Mouse (Mus musculus) myocyte (in vitro differentiated cells): ENCODE results near the gene Gcnt3. TPM values are rescaled to one million over a fixed set of nuclear protein-coding genes. Genes with fewer than 3 reads are reported as not detected.

Experiments
- H3K27me3 ChIP-seq: one replicate; pipeline ENCODE4 v1.6.1; 2011; ENCODE audit not compliant: control insufficient read depth, insufficient read depth, insufficient read length
- H3K36me3 ChIP-seq: one replicate; pipeline ENCODE4 v1.6.1; 2011; ENCODE audit not compliant: control insufficient read depth, insufficient read depth
- H3K4me2 ChIP-seq: one replicate; pipeline ENCODE4 v1.6.1; 2011; ENCODE audit warnings: low read depth, control low read depth
- H3K4me3 ChIP-seq: one replicate; pipeline ENCODE4 v1.5.1; 2011; ENCODE audit warnings: mild to moderate bottlenecking, control low read depth, moderate library complexity
- H3K79me2 ChIP-seq: one replicate; pipeline ENCODE4 v1.6.1; 2011; ENCODE audit not compliant: control insufficient read depth, insufficient read depth
- H3ac ChIP-seq: one replicate; pipeline ENCODE4 v1.6.1; 2011; ENCODE audit not compliant: control insufficient read depth, insufficient read length
- CEBPB ChIP-seq: IDR thresholded peaks from 2 replicates; pipeline ENCODE4 v1.6.1; 2011; ENCODE audit warnings: mild to moderate bottlenecking, moderate library complexity; ENCODE audit not compliant: poor library complexity, insufficient read depth, severe bottlenecking
- E2F4 ChIP-seq: IDR thresholded peaks from one replicate; pipeline ENCODE4 v1.6.1; 2011; ENCODE audit warnings: mild to moderate bottlenecking, control low read depth, moderate library complexity; ENCODE audit not compliant: insufficient read depth
- MAX ChIP-seq: IDR thresholded peaks from one replicate; pipeline ENCODE4 v1.6.1; 2011; ENCODE audit warnings: low read depth, mild to moderate bottlenecking, control low read depth
- MYOD1 ChIP-seq, 3 experiments: IDR thresholded peaks; one replicate each; pipeline ENCODE4 v1.6.1; 2011; ENCODE audit warnings: control low read depth in 2 of 3, low read depth in 2 of 3, mild to moderate bottlenecking in 2 of 3, moderate library complexity in 1 of 3; ENCODE audit not compliant: insufficient read length in 2 of 3, control insufficient read depth in 1 of 3
- MYOG ChIP-seq, 3 experiments: IDR thresholded peaks; one replicate each; pipeline ENCODE4 v1.6.1; 2011; ENCODE audit warnings: control low read depth in 2 of 3, low read depth in 2 of 3, mild to moderate bottlenecking in 2 of 3; ENCODE audit not compliant: insufficient read length in 2 of 3, control insufficient read depth in 1 of 3, insufficient read depth in 1 of 3
- POLR2A ChIP-seq: IDR thresholded peaks from one replicate; pipeline ENCODE4 v1.6.1; 2011; ENCODE audit warnings: low read depth, mild to moderate bottlenecking, control low read depth, moderate library complexity; ENCODE audit not compliant: insufficient read length
- POLR2AphosphoS2 ChIP-seq: IDR thresholded peaks from one replicate; pipeline ENCODE4 v1.6.1; 2011; ENCODE audit warnings: low read depth, control low read depth; ENCODE audit not compliant: insufficient read length
- REST ChIP-seq: IDR thresholded peaks from one replicate; pipeline ENCODE4 v1.6.1; 2011; ENCODE audit warnings: mild to moderate bottlenecking, control low read depth, moderate library complexity; ENCODE audit not compliant: insufficient read depth, insufficient read length
- SRF ChIP-seq: IDR thresholded peaks from one replicate; pipeline ENCODE4 v1.6.1; 2011; ENCODE audit warnings: low read depth; ENCODE audit not compliant: control insufficient read depth, insufficient read length
- TCF12 ChIP-seq: IDR thresholded peaks from one replicate; pipeline ENCODE4 v1.6.1; 2011; ENCODE audit warnings: mild to moderate bottlenecking, control low read depth; ENCODE audit not compliant: poor library complexity, insufficient read depth, severe bottlenecking
- TCF3 ChIP-seq: IDR thresholded peaks from one replicate; pipeline ENCODE4 v1.6.1; 2011; ENCODE audit warnings: low read depth, control low read depth; ENCODE audit not compliant: insufficient read length
- USF1 ChIP-seq: IDR thresholded peaks from one replicate; pipeline ENCODE4 v1.6.1; 2011; ENCODE audit warnings: low read depth, mild to moderate bottlenecking, control low read depth, moderate library complexity
- polyA plus RNA-seq: library from polyadenylated mRNA; unstranded; fragments of >200 nt; fragmentation: generic; extraction: Trizol; gene quantifications from one replicate; pipeline ENCODE4 v1.2.1, GENCODE M21; 2012; ENCODE audit warnings: missing spikeins

The Gcnt3 gene
- polyA plus RNA-seq, 1 experiment: 0.05 TPM

- no peak overlapping the region for H3ac ChIP-seq
- H3K79me2 ChIP-seq: peaks cover 20% of the 10 kb centered on the region
- peaks cover 32% of the 10 kb centered on the region for H3K36me3 ChIP-seq
- no peak overlapping the region for H3K4me3 ChIP-seq
- H3K4me2 ChIP-seq: no peak overlapping the region
- no peaks in the 10 kb centered on the region for H3K27me3 ChIP-seq
- no peak for TF ChIP-seq TCF12
- no peak for TF ChIP-seq MYOD1 (IDR thresholded peaks at IDR 0.05; ENCODE audit: control insufficient read depth in 1 of 3, insufficient read length in 2 of 3, low read depth in 2 of 3)
- no peak for TF ChIP-seq TCF3
- TF ChIP-seq MAX: no peak
- no peak for TF ChIP-seq REST
- TF ChIP-seq SRF: no peak
Observed at GRCm38 (mm10) chr9:70018879-70019278, 19.0 kb downstream of the Gcnt3 start.

GRCm38 (mm10) chr9:70015632-70016031 lies 22.3 kb downstream of the Gcnt3 start:
- H3ac ChIP-seq: no peak overlapping the region
- peaks cover 32% of the 10 kb centered on the region for H3K79me2 ChIP-seq
- no peak for TF ChIP-seq TCF3
- no peak for TF ChIP-seq E2F4
- TF ChIP-seq SRF: no peak
- TF ChIP-seq TCF12: no peak
- no peak for TF ChIP-seq USF1
- TF ChIP-seq MYOD1 (IDR thresholded peaks at IDR 0.05; ENCODE audit: control insufficient read depth in 1 of 3, insufficient read length in 2 of 3, low read depth in 2 of 3): no peak
- no peak for TF ChIP-seq MAX

GRCm38 (mm10) chr9:70012408-70012901 lies 25.4 kb downstream of the Gcnt3 start, which contains the start of gene Gtf2a2:
Gene Gtf2a2, plus strand, starts transcription at chr9:70012550.
- TF ChIP-seq POLR2AphosphoS2 (peak; percentile 98), E2F4 (no peak), REST (no peak), MYOD1 (IDR thresholded peaks at IDR 0.05; ENCODE audit: control insufficient read depth in 1 of 3, insufficient read length in 2 of 3, low read depth in 2 of 3) (peak in 1 of 3 experiments; percentile 26), TCF3 (no peak), SRF (no peak), USF1 (no peak), POLR2A (peak; percentile 70), CEBPB (no peak), MYOG (IDR thresholded peaks at IDR 0.05; ENCODE audit: control insufficient read depth in 1 of 3, insufficient read depth in 1 of 3, insufficient read length in 2 of 3, low read depth in 2 of 3) (peak in 1 of 3 experiments; percentile 0), TCF12 (no peak), MAX (no peak)
- Histone ChIP-seq H3K36me3 (peaks cover 44% of the 10 kb centered on the region), H3K4me2 (peak within 1 kb of the TSS; percentile 95), H3ac (peak within 1 kb of the TSS; percentile 55), H3K79me2 (peaks cover 32% of the 10 kb centered on the region), H3K4me3 (peak within 1 kb of the TSS; percentile 67), H3K27me3 (no peaks in the 10 kb centered on the region)

More at GRCm38 (mm10) chr9:70015632-70016031, 22.3 kb downstream of the Gcnt3 start:
- Histone ChIP-seq H3K4me2 (no peak overlapping the region), H3K4me3 (no peak overlapping the region), H3K36me3 (peaks cover 26% of the 10 kb centered on the region), H3K27me3 (no peaks in the 10 kb centered on the region)

GRCm38 (mm10) chr9:70011537-70012407 lies 26.1 kb downstream of the Gcnt3 start:
- peaks cover 29% of the 10 kb centered on the region for H3K79me2 ChIP-seq
- TF ChIP-seq CEBPB: no peak
- no peak for TF ChIP-seq TCF3
- no peak for TF ChIP-seq MYOD1 (IDR thresholded peaks at IDR 0.05; ENCODE audit: control insufficient read depth in 1 of 3, insufficient read length in 2 of 3, low read depth in 2 of 3)
- TF ChIP-seq TCF12: no peak
- no peak for TF ChIP-seq POLR2AphosphoS2
- no peaks in the 10 kb centered on the region for H3K27me3 ChIP-seq
- H3ac ChIP-seq: peak overlapping the region; percentile 55
- peaks cover 45% of the 10 kb centered on the region for H3K36me3 ChIP-seq
- H3K4me3 ChIP-seq: peak overlapping the region; percentile 67
- peak overlapping the region; percentile 95 for H3K4me2 ChIP-seq
